Mouse (Mus musculus): ENCODE results near the gene Sar1b. TPM values are rescaled to one million over a fixed set of nuclear protein-coding genes. Genes with fewer than 3 reads are reported as not detected.

The Sar1b gene
- total and polyA plus RNA-seq, 3 experiments = 104 to 124 TPM; not detected in 1

DNA sequence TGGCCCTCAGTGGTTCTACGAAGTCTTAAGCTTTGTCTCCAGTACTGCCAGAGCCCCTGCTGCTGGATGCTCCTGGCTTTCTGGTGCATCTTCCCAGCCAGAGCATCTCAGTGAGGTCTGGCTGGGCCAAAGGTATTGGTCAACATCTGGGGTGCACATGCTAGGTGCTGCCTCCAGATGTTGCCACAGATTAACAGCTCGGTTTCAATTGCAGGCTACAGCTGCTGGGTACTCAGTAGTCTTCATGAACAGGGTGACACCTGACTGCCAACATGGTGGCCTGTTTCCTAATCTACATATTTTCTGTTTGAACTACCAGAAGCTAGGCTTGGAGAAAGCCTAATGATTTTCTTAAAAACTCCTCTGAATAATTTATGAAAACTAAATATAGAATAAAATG, 75.6 kb downstream of the Sar1b start:
- Histone ChIP-seq H3K9ac (ENCODE audit: control insufficient read depth, low read depth, low read length, poor library complexity, severe bottlenecking) (no peak overlapping the region), H3K79me2 (ENCODE audit: control insufficient read depth, insufficient read depth, low read length, poor library complexity) (no peaks in the 10 kb centered on the region), H3K4me1 (ENCODE audit: control insufficient read depth in 1 of 2, insufficient read depth in 2 of 2, low read length in 2 of 2) (no peaks in the 10 kb centered on the region), H3K9me3 (replicated peaks; ENCODE audit: insufficient read depth, low read length) (no peaks in the 10 kb centered on the region), H3K36me3 (ENCODE audit: control insufficient read depth in 1 of 2, insufficient read depth in 2 of 2, low read length in 2 of 2) (no peaks in the 10 kb centered on the region; a peak in 2 of 4 replicates), H3K27me3 (ENCODE audit: control insufficient read depth in 1 of 2, insufficient read depth in 2 of 2, low read length in 2 of 2) (no peaks in the 10 kb centered on the region), H3K4me3 (ENCODE audit: control insufficient read depth in 1 of 2, insufficient read depth in 1 of 2, low read depth in 2 of 2, low read length in 2 of 2) (no peak overlapping the region), H3K27ac (ENCODE audit: control insufficient read depth, low read depth, low read length) (no peak overlapping the region)
- no peak for DNase-seq (ENCODE audit: low read depth, low spot score)
- TF ChIP-seq POLR2AphosphoS2 (IDR thresholded peaks at IDR 0.05; ENCODE audit: low read length) = no peak
- no peak for TF ChIP-seq MAX (IDR thresholded peaks at IDR 0.05; ENCODE audit: low read length)
- no peak for TF ChIP-seq KAT2A (conservative IDR thresholded peaks at IDR 0.05; ENCODE audit: low read depth, low read length)
- TF ChIP-seq NRF1 (IDR thresholded peaks at IDR 0.05; ENCODE audit: insufficient read depth, low read depth, low read length, poor library complexity, severe bottlenecking) = no peak
- no peak for TF ChIP-seq JUND (IDR thresholded peaks at IDR 0.05; ENCODE audit: low read depth, low read length)
- TF ChIP-seq TCF12 (IDR thresholded peaks at IDR 0.05; ENCODE audit: low read depth, low read length) = no peak
- TF ChIP-seq CHD1 (IDR thresholded peaks at IDR 0.05; ENCODE audit: low read depth, low read length) = no peak
- no peak for TF ChIP-seq SMC3 (IDR thresholded peaks at IDR 0.05; ENCODE audit: low read depth, low read length)
- TF ChIP-seq ZMIZ1 (IDR thresholded peaks at IDR 0.05; ENCODE audit: low read depth, low read length) = no peak
- no peak for TF ChIP-seq RCOR1 (IDR thresholded peaks at IDR 0.05; ENCODE audit: low read depth, low read length)
- TF ChIP-seq ZC3H11A (IDR thresholded peaks at IDR 0.05; ENCODE audit: low read depth, low read length) = no peak
- no peak for TF ChIP-seq CTCF (IDR thresholded peaks at IDR 0.05 in 2 of 3, conservative IDR thresholded peaks at IDR 0.05 in 1 of 3; ENCODE audit: control insufficient read depth in 1 of 3, insufficient read depth in 1 of 3, low read depth in 2 of 3, low read length in 3 of 3, poor library complexity in 1 of 3, severe bottlenecking in 1 of 3)
- TF ChIP-seq MAFK (IDR thresholded peaks at IDR 0.05; ENCODE audit: borderline replicate concordance, low read depth, low read length) = no peak
- TF ChIP-seq E2F4 (IDR thresholded peaks at IDR 0.05; ENCODE audit: borderline replicate concordance, low read depth, low read length) = no peak
- TF ChIP-seq GATA1 (IDR thresholded peaks at IDR 0.05; ENCODE audit: low read depth, low read length) = no peak
- TF ChIP-seq NELFE (IDR thresholded peaks at IDR 0.05; ENCODE audit: low read depth, low read length) = no peak
- TF ChIP-seq ETS1 (IDR thresholded peaks at IDR 0.05; ENCODE audit: low read depth, low read length) = no peak
- TF ChIP-seq SIN3A (IDR thresholded peaks at IDR 0.05; ENCODE audit: low read length) = no peak
- no peak for TF ChIP-seq BHLHE40 (IDR thresholded peaks at IDR 0.05; ENCODE audit: borderline replicate concordance, low read depth, low read length)
- no peak for TF ChIP-seq ZNF384 (IDR thresholded peaks at IDR 0.05; ENCODE audit: low read depth, low read length)

DNA sequence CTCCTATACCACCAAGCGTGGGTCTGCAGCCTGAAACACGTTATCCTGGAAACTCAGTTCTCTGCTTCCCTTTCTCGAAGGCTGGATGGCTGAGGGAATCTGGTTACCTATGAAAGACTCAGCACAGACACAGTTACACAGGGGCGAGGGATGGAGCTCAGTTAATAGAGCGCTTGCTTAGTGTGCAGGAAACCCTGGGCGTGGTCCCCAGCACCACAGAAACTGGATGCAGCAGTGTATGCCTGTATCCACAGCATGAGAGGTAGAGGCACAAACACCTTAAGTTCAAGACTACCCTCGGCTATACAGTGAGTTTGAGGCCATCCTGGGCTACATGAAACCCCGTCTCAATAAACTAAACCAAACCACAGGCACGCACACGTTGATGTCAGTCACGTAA, 76.5 kb downstream of the Sar1b start:
- TF ChIP-seq ZNF384 (IDR thresholded peaks at IDR 0.05; ENCODE audit: low read depth, low read length) (no peak), MYC (IDR thresholded peaks at IDR 0.05; ENCODE audit: low read depth, low read length) (no peak)
- no peak overlapping the region for H3K27ac ChIP-seq (ENCODE audit: control insufficient read depth, low read depth, low read length)
- no peak overlapping the region for H3K4me3 ChIP-seq (ENCODE audit: control insufficient read depth in 1 of 2, insufficient read depth in 1 of 2, low read depth in 2 of 2, low read length in 2 of 2)
- no peaks in the 10 kb centered on the region for H3K79me2 ChIP-seq (ENCODE audit: control insufficient read depth, insufficient read depth, low read length, poor library complexity)
- no peaks in the 10 kb centered on the region for H3K27me3 ChIP-seq (ENCODE audit: control insufficient read depth in 1 of 2, insufficient read depth in 2 of 2, low read length in 2 of 2)
- no peaks in the 10 kb centered on the region; a peak in 2 of 4 replicates for H3K36me3 ChIP-seq (ENCODE audit: control insufficient read depth in 1 of 2, insufficient read depth in 2 of 2, low read length in 2 of 2)
- no peaks in the 10 kb centered on the region for H3K4me1 ChIP-seq (ENCODE audit: control insufficient read depth in 1 of 2, insufficient read depth in 2 of 2, low read length in 2 of 2)
- no peak overlapping the region for H3K9ac ChIP-seq (ENCODE audit: control insufficient read depth, low read depth, low read length, poor library complexity, severe bottlenecking)
- no peaks in the 10 kb centered on the region for H3K9me3 ChIP-seq (replicated peaks; ENCODE audit: insufficient read depth, low read length)
- no peak for DNase-seq (ENCODE audit: low read depth, low spot score)

Measured in MEL (cell line).